Comparison of ENCODE assay signal across 11 mouse cellular contexts in the genomic region with DNA sequence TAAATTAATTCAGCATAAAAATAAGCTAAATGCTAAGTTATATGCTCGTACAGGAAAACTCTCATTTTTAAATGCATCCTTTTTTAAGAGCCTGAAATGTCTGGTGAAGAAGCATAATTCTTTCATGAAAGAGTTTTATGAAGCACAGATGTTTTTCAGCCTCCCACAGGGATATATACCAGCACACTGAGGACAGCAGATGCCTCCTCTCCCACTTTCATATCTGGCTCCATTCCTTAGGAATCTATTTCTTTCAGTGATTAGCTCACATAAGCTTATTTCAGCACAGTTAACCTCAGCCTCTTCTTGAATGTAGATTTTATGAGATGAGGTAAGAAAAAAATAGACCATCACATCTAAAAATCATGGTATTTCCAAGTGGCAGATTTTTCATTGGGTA.
"Had no signal": no experiment of that assay in that cellular context is flagged by ENCODE, and none has a peak within 500 bp of the region (broad histone marks: within the 10 kb centered on the region; RNA-seq: fewer than 3 reads in every experiment).

No protein-coding gene starts in this region.

- H3K4me3 ChIP-seq: layer of hippocampus, adult 2 months; limb, embryonic 12.5 days; midbrain, embryonic 12.5 days had no signal

- ATAC-seq: midbrain, embryonic 16.5 days had no signal

- DNase-seq: kidney, adult 11 months; kidney, adult 9 months; kidney, postnatal 36 days; lung, adult 18-20 months; thymus, postnatal 4 days had no signal

- H3K27ac ChIP-seq: kidney, postnatal 0 days; layer of hippocampus, adult 2 months; limb, embryonic 12.5 days; liver, embryonic 14.5 days; midbrain, embryonic 12.5 days had no signal
